In the genomic region with DNA sequence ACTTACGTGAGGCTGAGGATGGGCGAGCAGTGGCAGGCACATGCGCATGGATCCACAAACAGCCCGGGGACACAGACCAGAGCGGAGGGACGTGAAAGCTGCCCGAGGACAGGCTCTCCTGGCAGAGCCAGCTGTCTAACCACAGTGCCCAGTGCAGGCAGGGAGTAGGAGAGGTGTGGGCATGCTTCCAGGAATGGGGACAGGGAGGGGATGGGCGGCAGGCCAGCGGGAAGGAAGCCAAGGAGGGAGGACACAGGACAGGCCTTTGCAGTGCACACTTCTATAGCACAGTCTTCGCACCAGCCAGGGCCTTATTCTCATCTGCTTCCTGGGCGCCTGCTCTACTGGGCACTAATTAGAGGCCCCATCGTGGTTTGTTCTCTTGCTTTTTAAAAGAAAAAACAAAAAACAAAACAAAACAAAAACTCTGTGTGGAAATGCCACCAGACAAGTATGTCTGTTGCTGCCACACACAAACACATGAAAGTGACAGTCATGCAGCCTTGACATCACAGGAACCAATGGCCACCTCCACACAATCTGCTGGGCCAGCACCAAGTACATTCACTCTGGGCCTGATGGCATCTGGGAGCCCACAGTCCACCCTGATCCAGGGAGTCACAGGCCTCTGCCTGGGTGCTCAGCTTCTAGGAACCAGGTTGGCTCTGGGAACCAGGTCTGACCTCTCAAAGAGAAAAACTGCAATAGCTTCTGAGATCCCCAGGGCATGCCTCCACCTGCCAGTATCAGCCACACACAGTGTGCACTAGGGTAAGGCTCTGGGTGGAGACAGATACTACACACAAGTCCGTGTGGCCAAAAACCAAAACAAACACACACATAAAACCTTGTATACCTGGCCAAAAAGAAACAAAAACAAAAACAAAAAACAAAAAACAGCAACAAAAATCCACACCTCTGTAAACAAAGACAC, we compare ENCODE assay signal across 8 mouse cellular contexts. TPM values are rescaled to one million over a fixed set of nuclear protein-coding genes. Genes with fewer than 3 reads are reported as not detected.
A peak's percentile ranks its signal among the peaks of the same experiment; 100 is the strongest.
DNase-seq lines count a peak whose midpoint lies in the region; ATAC-seq and TF ChIP-seq lines count a peak whose summit lies in the region.

No protein-coding gene starts in this region.

- no peaks in the 10 kb centered on the region for H3K9me3 ChIP-seq in forebrain, embryonic 15.5 days
- H3K9me3 ChIP-seq in heart, postnatal 0 days (replicated peaks; ENCODE audit: control insufficient read depth, low read length): no peaks in the 10 kb centered on the region

- no peaks in the 10 kb centered on the region for H3K27me3 ChIP-seq in C2C12 (ENCODE audit: control insufficient read depth, insufficient read depth, insufficient read length)
- no peaks in the 10 kb centered on the region for H3K27me3 ChIP-seq in forebrain, embryonic 15.5 days
- H3K27me3 ChIP-seq in heart, postnatal 0 days (ENCODE audit: control insufficient read depth, insufficient read depth, low read length): no peaks in the 10 kb centered on the region

- TF ChIP-seq EP300 in heart, postnatal 0 days (IDR thresholded peaks at IDR 0.05; ENCODE audit: low read depth): 0 out of 2 replicates have a peak, but pooled peaks have one; percentile 3

- H3K4me3 ChIP-seq in C2C12 (ENCODE audit: insufficient read depth, poor library complexity, severe bottlenecking): no peak overlapping the region
- H3K4me3 ChIP-seq in forebrain, embryonic 15.5 days: no peak overlapping the region
- H3K4me3 ChIP-seq in heart, postnatal 0 days (ENCODE audit: low read depth, low read length): no peak overlapping the region

- peaks cover 25% of the 10 kb centered on the region for H3K79me2 ChIP-seq in C2C12 (ENCODE audit: control insufficient read depth, insufficient read depth)

- 44% methylated on average over 13 of the region's 13 CpGs for WGBS in forebrain, embryonic 15.5 days
- WGBS in heart, postnatal 0 days: 46% methylated on average over 13 of the region's 13 CpGs

- peaks cover 68% of the 10 kb centered on the region for H3K36me3 ChIP-seq in C2C12 (ENCODE audit: control insufficient read depth, insufficient read depth)
- peaks cover 78% of the 10 kb centered on the region for H3K36me3 ChIP-seq in forebrain, embryonic 15.5 days
- peaks cover 98% of the 10 kb centered on the region for H3K36me3 ChIP-seq in heart, postnatal 0 days (replicated peaks; ENCODE audit: control insufficient read depth, insufficient read depth, low read length)

- ATAC-seq in forebrain, embryonic 15.5 days (replicated peaks): peak; percentile 90
- peak; percentile 94 for ATAC-seq in heart, postnatal 0 days (ENCODE audit: insufficient read depth, low read depth)

- H3K9ac ChIP-seq in forebrain, embryonic 15.5 days (replicated peaks): no peak overlapping the region
- no peak overlapping the region for H3K9ac ChIP-seq in heart, postnatal 0 days (replicated peaks; ENCODE audit: low read depth, low read length)

- peaks cover 9% of the 10 kb centered on the region for H3K4me1 ChIP-seq in forebrain, embryonic 15.5 days
- peaks cover 9% of the 10 kb centered on the region for H3K4me1 ChIP-seq in heart, postnatal 0 days (ENCODE audit: control insufficient read depth, insufficient read depth)

- H3K27ac ChIP-seq in forebrain, embryonic 15.5 days (replicated peaks): peak overlapping the region; percentile 56
- H3K27ac ChIP-seq in heart, postnatal 0 days (ENCODE audit: low read depth): 0 out of 2 replicates have a peak overlapping the region, but pooled peaks have one; percentile 19

- no peak for TF ChIP-seq CTCF in C2C12 (IDR thresholded peaks at IDR 0.05; ENCODE audit: control insufficient read depth, insufficient read depth, insufficient read length)
- no peak for TF ChIP-seq CTCF in heart, postnatal 0 days (IDR thresholded peaks at IDR 0.05; ENCODE audit: low read depth)

- H3ac ChIP-seq in C2C12 (ENCODE audit: control insufficient read depth, insufficient read length, low read depth): peak overlapping the region; percentile 22

- peaks cover 14% of the 10 kb centered on the region for H3K79me3 ChIP-seq in C2C12 (ENCODE audit: low read depth)

- peak; percentile 91 to 98 for DNase-seq in adrenal gland, adult 18-20 months (ENCODE audit: low spot score in 2 of 2)
- DNase-seq in heart, postnatal 0 days (ENCODE audit: low spot score): peak; percentile 90
- peak; percentile 34 for DNase-seq in left cerebral cortex, adult 11 months (ENCODE audit: low spot score)
- peak; percentile 75 for DNase-seq in ovary, adult 18-20 months (ENCODE audit: low spot score)
- no peak for DNase-seq in embryo, embryonic 11 days
- no peak for DNase-seq in spleen, postnatal 14 days (ENCODE audit: low spot score in 2 of 2)

- no peak overlapping the region for H3K4me2 ChIP-seq in forebrain, embryonic 15.5 days (replicated peaks)
- H3K4me2 ChIP-seq in heart, postnatal 0 days (ENCODE audit: low read depth, low read length): no peak overlapping the region

TF ChIP-seq in C2C12, 6 proteins besides CTCF, POLR2A, EP300 and RAD21:
- TF ChIP-seq MYOD1 (IDR thresholded peaks at IDR 0.05; ENCODE audit: control insufficient read depth, insufficient read length, low read depth): peak; percentile 73
- no peak for TF ChIP-seq USF1 (IDR thresholded peaks at IDR 0.05; ENCODE audit: low read depth)
TF ChIP-seq in C2C12: peak in this region for 1.

RNA-seq across cellular contexts. Expression of a gene that starts 20.9 kb away (rescaled TPM):
- polyA plus RNA-seq in C2C12 (2012; fragmentation: generic; extraction: Trizol): 177 TPM
- total RNA-seq in adrenal gland, adult 18-20 months (2021): 100 to 1,000 TPM; 168 to 229 TPM
- polyA plus RNA-seq in forebrain, embryonic 15.5 days (2015; fragmentation: Nextera tagmentation; extraction: Ambion mirVana): 165 and 171 TPM in 2 replicates
- 69.0 and 87.7 TPM in 2 replicates for total RNA-seq in heart, postnatal 0 days (2014; rRNA removed; ENCODE audit: low replicate concordance)
- 79.4 and 87.3 TPM in 2 replicates for polyA plus RNA-seq in heart, postnatal 0 days (2015; fragmentation: Nextera tagmentation; extraction: Ambion mirVana)

Comparison
In these comparisons a context has a peak if more than half of its experiments do, and no peak if none do; other contexts are left out.
1. DNase-seq: peak in adrenal gland, adult 18-20 months (2 of 2), heart, postnatal 0 days (single experiment), left cerebral cortex, adult 11 months (single experiment) and ovary, adult 18-20 months (single experiment); none in embryo, embryonic 11 days (single experiment) and spleen, postnatal 14 days (0 of 2).